Mouse (Mus musculus) intestine, embryonic 15.5 days (tissue): ENCODE results near the gene Gsx2. TPM values are rescaled to one million over a fixed set of nuclear protein-coding genes. Genes with fewer than 3 reads are reported as not detected.
A peak's percentile ranks its signal among the peaks of the same experiment; 100 is the strongest.

Source experiments
- ATAC-seq: fragments of 200-750 bp; cut with Nextera tagmentation; 2 replicates; pipeline ENCODE4 v1.8.0; 2017; ENCODE audit warnings: moderate TSS enrichment, moderate library complexity
- H3K27ac ChIP-seq: fragments of 300-500 bp; sonication (generic); 2 replicates; pipeline ENCODE4 v1.5.1; 2015; ENCODE audit warnings: mild to moderate bottlenecking, inconsistent platforms
- H3K27me3 ChIP-seq: fragments of 300-500 bp; sonication (generic); replicated peaks from 2 replicates; pipeline ENCODE4 v1.6.1; 2015; ENCODE audit warnings: inconsistent platforms
- H3K36me3 ChIP-seq: fragments of 300-500 bp; sonication (generic); 2 replicates; pipeline ENCODE4 v1.6.1; 2015; ENCODE audit warnings: inconsistent platforms
- H3K4me1 ChIP-seq: fragments of 300-500 bp; sonication (generic); replicated peaks from 2 replicates; pipeline ENCODE4 v1.6.1; 2015; ENCODE audit warnings: inconsistent platforms
- H3K4me2 ChIP-seq: fragments of 300-500 bp; sonication (generic); replicated peaks from 2 replicates; pipeline ENCODE4 v1.6.1; 2015; ENCODE audit warnings: mild to moderate bottlenecking, inconsistent platforms
- H3K4me3 ChIP-seq: fragments of 300-500 bp; sonication (generic); replicated peaks from 2 replicates; pipeline ENCODE4 v1.5.1; 2015; ENCODE audit warnings: inconsistent platforms
- H3K9ac ChIP-seq: fragments of 300-500 bp; sonication (generic); 2 replicates; pipeline ENCODE4 v1.6.1; 2015; ENCODE audit warnings: inconsistent platforms
- H3K9me3 ChIP-seq: fragments of 300-500 bp; sonication (generic); 2 replicates; pipeline ENCODE4 v1.6.1; 2016; ENCODE audit warnings: inconsistent platforms
- WGBS: fragments of 180-500 bp; shearing (Covaris S2); methylation state at CpG from one replicate; pipeline ENCODE4 v1.1.7; 2015; 5-methylcytosine and 5-hydroxymethylcytosine counted together
- polyA plus RNA-seq: library from polyadenylated mRNA; unstranded; fragments of >200 nt; fragmentation: Nextera tagmentation; extraction: Ambion mirVana; gene quantifications from 2 replicates; pipeline ENCODE4 v1.2.1, GENCODE M21; 2015

Gsx2 gene
- polyA plus RNA-seq, 1 experiment from 2014 or later = not detected

DNA sequence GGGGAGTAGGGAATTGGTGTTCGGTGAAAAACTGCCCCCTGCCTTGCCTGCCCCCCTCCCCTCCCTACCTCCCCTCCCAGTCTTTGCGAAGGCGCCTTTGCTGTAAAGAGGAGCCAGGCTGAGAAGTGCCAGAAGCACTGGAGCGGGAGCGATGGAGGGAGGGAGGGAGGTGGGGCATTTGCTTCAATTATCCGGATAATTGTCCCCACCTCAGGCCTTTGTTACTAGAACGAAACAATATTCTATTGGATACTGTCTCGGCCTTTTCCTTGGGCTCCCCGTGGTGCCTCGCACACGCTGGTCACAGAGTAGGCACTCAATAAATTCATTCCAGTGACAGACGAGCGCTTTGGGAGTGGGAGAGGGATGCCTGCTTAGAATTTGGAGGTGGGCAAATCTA, 5.3 kb upstream of the Gsx2 start:
- H3K27me3 ChIP-seq = peaks cover 71% of the 10 kb centered on the region
- no peak overlapping the region for H3K9ac ChIP-seq
- H3K4me2 ChIP-seq = no peak overlapping the region
- H3K4me1 ChIP-seq = peaks cover 8% of the 10 kb centered on the region
- no peaks in the 10 kb centered on the region for H3K9me3 ChIP-seq
- no peak overlapping the region for H3K4me3 ChIP-seq
- no peak overlapping the region for H3K27ac ChIP-seq
- WGBS = 8% methylated on average over 13 of the region's 13 CpGs
- no peaks in the 10 kb centered on the region for H3K36me3 ChIP-seq
- no peak for ATAC-seq

DNA sequence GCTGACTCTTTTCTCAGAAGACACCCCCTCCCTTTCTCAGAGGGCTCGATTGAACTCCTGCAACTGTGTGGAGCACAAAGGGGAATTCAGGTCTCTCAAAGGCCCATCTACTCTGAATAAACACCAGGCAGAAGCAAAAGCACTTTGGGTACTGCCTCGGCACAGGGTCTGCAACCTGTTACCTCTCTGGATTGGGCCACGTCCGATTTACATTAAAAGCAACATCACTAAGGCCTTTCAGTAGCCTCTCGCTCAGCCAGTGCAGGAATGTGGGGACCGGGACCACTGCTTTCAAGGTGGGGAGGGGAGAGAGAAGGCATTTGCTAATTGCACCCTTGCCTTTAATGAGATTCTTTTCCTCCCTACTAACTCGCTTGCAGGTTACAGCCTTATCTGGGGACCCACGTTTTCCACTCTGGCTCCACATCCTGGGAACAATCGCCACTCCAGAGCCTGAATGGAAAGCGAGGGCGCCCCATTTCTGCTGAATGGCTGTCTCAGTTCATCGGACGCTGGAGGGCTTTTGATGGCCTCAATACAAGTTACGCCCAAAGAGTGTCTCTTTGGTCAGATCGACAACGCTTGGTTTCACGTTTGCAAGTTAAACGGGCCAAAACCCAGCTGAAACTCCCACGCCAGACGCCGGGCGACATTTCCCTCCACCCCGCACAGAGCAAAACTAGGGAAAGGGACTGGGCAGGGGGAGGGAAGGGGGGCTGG, 4.6 kb upstream of the Gsx2 start:
- Histone ChIP-seq H3K27me3 (peaks cover 78% of the 10 kb centered on the region), H3K4me3 (no peak overlapping the region), H3K9ac (no peak overlapping the region), H3K4me2 (no peak overlapping the region), H3K4me1 (peaks cover 15% of the 10 kb centered on the region), H3K27ac (no peak overlapping the region), H3K36me3 (no peaks in the 10 kb centered on the region), H3K9me3 (no peaks in the 10 kb centered on the region)
- no peak for ATAC-seq
- WGBS = 2% methylated on average over 23 of the region's 23 CpGs

DNA sequence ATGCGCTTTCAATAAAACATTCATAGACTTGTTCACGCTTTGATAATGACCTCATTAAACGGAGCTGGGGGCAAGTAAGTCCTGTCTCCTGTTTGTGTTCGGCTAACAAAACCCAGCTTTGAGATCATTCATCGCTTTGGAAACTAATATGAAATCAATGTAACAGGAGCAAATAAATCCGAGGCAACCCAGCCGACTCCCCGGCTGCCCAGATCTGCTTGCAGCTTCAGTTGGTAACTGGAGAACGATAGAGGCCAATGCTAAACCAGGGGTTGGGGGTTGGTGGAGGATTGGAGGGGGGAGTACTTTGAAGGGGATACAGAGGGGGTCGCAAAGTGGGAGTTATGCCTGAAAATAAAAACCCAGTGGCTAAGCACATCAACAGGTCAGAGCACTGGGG, 3.5 kb upstream of the Gsx2 start:
- Histone ChIP-seq H3K9me3 (no peaks in the 10 kb centered on the region), H3K27ac (no peak overlapping the region), H3K36me3 (no peaks in the 10 kb centered on the region), H3K4me3 (no peak overlapping the region), H3K9ac (no peak overlapping the region), H3K4me1 (peaks cover 15% of the 10 kb centered on the region), H3K4me2 (no peak overlapping the region), H3K27me3 (peaks cover 90% of the 10 kb centered on the region)
- 2% methylated on average over 10 of the region's 10 CpGs for WGBS
- ATAC-seq = no peak

DNA sequence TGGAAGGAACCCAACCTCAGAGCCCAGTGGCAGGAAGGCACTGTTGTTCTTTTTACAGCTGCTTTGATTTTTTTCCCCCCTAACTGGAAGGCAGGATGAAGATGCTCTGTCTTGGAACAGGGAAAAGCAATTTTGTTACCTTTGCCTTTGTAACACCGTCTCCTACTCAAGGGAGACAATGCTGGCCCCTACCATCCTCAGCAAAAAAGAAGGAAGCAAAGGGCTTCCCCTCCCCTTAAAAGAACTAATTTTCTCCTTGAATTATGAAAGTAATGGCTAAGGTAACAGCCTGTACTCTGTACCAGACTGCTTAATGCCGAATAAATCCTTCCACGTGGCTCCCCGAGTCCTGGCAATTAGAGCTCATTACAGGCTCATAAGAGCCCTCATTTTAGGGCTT, 2.9 kb upstream of the Gsx2 start:
- Histone ChIP-seq H3K4me3 (no peak overlapping the region), H3K27me3 (peaks cover 89% of the 10 kb centered on the region), H3K4me2 (no peak overlapping the region), H3K9me3 (no peaks in the 10 kb centered on the region), H3K36me3 (no peaks in the 10 kb centered on the region), H3K27ac (no peak overlapping the region), H3K9ac (no peak overlapping the region), H3K4me1 (peaks cover 12% of the 10 kb centered on the region)
- 7% methylated on average over 4 of the region's 4 CpGs for WGBS
- no peak for ATAC-seq

DNA sequence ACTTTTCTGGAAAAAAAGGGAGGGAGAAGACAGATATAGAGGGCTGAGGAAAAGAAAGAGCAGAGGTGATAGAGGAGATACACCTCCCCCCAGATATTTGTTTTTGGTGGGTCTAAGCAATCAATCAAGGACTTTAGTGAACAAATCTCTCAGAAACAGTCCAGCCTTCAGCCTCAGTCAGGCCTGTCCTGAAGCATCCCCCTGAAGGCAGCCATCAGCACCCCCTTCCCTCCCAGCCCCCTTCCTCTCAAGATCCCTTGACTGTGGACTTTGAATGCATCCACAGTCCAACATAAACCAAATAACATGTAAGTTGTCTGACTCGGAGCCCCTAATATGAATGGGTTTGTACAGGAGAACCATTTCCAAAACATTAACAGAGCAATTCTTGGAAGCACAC, 2.2 kb upstream of the Gsx2 start:
- 22% methylated on average over 1 of the region's 1 CpGs for WGBS
- ATAC-seq = no peak

DNA sequence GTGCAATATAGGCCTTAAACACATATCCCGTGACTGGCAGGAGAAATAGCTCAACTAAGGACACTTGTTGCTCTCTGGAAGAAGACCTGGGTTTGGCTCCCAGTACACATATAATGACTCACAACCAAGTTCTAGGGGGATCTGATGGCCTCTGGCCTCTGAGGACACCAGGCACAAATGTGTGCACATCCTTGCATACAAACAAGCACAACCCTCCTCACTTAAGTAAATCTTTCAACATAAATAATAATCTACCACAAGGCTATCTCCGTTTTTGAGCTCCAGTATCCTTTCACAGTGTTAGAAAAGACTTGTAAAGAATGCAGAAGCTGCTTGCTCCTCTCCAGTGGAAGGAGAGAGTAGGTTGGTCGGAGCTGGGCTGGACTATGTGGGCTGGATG, 1.7 kb upstream of the Gsx2 start:
- no peak overlapping the region for H3K9ac ChIP-seq
- no peak overlapping the region for H3K4me3 ChIP-seq
- H3K36me3 ChIP-seq = no peaks in the 10 kb centered on the region
- H3K4me1 ChIP-seq = peaks cover 12% of the 10 kb centered on the region
- H3K9me3 ChIP-seq = no peaks in the 10 kb centered on the region
- no peak overlapping the region for H3K27ac ChIP-seq
- H3K27me3 ChIP-seq = peaks cover 88% of the 10 kb centered on the region
- WGBS = 19% methylated on average over 3 of the region's 3 CpGs
- ATAC-seq = no peak
- no peak overlapping the region for H3K4me2 ChIP-seq

More for the DNA sequence above, 2.2 kb upstream of the Gsx2 start:
- Histone ChIP-seq H3K27me3 (peaks cover 88% of the 10 kb centered on the region), H3K27ac (no peak overlapping the region), H3K9me3 (no peaks in the 10 kb centered on the region), H3K4me2 (no peak overlapping the region), H3K9ac (no peak overlapping the region), H3K36me3 (no peaks in the 10 kb centered on the region), H3K4me3 (no peak overlapping the region), H3K4me1 (peaks cover 12% of the 10 kb centered on the region)

DNA sequence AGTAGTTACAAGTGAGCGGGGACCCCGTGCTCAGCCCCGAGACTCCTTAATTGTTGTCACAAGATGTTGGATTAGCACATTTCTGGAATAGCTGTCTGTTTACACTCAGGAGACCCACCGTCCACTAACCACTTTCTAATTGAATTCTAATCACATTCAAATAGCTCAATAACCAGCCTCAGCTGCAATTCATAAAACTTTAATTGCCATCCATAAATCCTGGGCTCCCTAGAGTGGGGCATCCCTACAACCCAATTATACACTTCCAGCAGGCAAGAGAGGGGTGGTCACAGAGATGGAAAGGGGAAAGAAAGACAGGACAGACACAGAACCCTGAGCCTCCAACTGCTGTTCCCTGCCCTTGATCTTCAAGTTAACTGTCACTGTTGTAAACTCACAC, 1.3 kb upstream of the Gsx2 start:
- ATAC-seq = no peak
- Histone ChIP-seq H3K9me3 (no peaks in the 10 kb centered on the region), H3K36me3 (no peaks in the 10 kb centered on the region), H3K4me3 (no peak overlapping the region), H3K9ac (no peak overlapping the region), H3K27ac (no peak overlapping the region), H3K4me1 (peaks cover 12% of the 10 kb centered on the region), H3K4me2 (no peak overlapping the region), H3K27me3 (peaks cover 88% of the 10 kb centered on the region)
- WGBS = 12% methylated on average over 4 of the region's 4 CpGs

DNA sequence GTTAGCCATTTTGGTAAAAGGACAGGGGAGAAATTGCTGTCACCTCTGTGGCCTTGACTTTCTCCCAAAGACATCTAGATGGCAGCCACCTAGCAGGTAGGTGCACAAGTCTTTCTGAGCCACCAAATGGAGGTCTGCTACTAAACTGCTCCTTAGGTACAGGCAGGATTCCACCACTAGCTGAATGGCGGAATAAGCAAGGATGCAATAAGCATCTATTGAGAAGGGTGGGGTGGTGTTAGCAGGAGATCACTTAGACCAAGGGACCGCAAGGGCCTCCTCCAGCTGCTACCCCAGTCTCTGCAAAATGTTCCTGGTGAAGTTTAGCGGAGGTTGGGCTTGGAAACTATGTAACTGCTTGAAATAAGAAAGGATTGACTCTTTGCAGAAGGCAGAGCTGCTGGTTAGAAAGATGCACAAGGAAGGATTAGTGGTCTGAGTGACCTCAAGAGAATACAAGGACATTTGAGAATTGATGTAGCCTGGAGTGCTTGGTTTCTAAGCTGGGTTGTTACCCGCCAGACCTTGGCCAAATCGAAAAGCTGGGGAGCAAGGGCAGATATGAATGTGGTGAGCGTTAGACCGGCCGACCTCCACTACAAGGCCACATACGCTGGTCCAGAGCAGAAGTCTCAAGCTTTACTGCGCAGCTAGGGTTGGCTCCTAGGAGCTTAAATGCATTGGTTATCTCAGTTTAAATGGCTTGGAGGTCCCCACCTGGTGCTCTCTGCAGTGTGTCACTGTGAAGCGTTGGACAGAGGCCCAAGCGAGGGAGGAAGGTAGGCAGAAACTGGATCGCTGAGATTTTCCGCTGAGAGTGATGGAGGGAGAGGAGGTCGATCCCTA, 641 bp upstream of the Gsx2 start:
- Histone ChIP-seq H3K4me2 (peak overlapping the region; percentile 46), H3K9me3 (no peaks in the 10 kb centered on the region), H3K4me1 (peaks cover 12% of the 10 kb centered on the region), H3K9ac (no peak overlapping the region), H3K4me3 (no peak overlapping the region), H3K27me3 (peaks cover 91% of the 10 kb centered on the region), H3K36me3 (no peaks in the 10 kb centered on the region), H3K27ac (no peak overlapping the region)
- no peak for ATAC-seq
- 11% methylated on average over 15 of the region's 15 CpGs for WGBS

DNA sequence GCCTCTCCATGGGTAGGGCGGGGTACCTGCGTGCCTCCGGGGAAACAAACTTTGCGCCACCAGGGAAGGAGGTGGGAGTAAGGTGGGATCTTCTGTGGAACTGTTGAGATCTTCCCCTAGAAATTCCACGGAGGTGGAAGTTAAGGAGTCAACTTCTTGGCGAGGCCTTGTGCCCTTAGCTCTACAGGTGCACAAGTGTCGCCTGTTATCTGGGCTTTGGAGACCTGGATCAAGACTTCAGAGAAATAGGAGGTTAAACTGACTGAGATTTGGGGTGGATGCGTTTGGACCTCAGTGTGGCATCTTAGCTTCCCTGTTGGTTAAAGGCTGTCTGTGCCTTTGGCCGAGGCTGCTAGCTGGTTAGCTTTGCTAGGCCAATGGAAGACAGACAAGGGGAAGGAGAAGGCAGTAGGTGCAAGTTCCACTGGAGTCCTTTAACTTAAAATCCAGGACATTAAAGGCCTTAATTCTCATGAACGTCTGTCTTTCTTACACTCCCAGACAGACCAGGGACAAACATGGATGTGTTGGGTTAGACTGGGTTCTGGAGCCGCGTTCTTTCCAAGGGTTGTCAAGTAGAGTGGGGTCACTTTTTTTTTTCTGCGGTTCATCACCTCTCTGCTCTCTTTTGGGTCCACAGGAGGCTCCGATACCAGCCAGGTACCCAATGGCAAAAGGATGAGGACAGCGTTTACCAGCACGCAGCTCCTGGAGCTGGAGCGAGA, 1.1 kb downstream of the Gsx2 start:
- WGBS = under 1% methylated on average over 17 of the region's 17 CpGs
- Histone ChIP-seq H3K4me2 (peak overlapping the region; percentile 46), H3K9ac (no peak overlapping the region), H3K9me3 (no peaks in the 10 kb centered on the region), H3K36me3 (no peaks in the 10 kb centered on the region), H3K27ac (no peak overlapping the region), H3K4me3 (peak overlapping the region; percentile 9; the same call in 1 of the 2 replicates), H3K4me1 (peaks cover 10% of the 10 kb centered on the region), H3K27me3 (peaks cover 94% of the 10 kb centered on the region)
- no peak for ATAC-seq

DNA sequence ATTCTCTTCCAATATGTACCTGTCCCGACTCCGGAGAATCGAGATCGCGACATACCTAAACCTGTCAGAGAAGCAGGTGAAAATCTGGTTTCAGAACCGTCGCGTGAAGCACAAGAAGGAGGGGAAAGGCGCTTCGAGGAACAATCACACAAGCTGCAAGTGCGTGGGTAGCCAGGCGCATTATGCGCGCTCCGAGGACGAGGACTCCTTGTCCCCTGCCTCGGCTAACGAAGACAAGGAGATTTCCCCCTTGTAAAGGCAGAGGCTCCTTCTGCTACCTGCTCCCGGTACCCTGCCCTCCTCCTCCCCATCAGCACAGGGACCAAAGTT, 1.6 kb downstream of the Gsx2 start:
- Histone ChIP-seq H3K27me3 (peaks cover 95% of the 10 kb centered on the region), H3K36me3 (no peaks in the 10 kb centered on the region), H3K4me1 (peaks cover 10% of the 10 kb centered on the region), H3K4me3 (no peak overlapping the region), H3K4me2 (no peak overlapping the region), H3K9me3 (no peaks in the 10 kb centered on the region), H3K27ac (no peak overlapping the region), H3K9ac (no peak overlapping the region)
- ATAC-seq = no peak
- 1% methylated on average over 19 of the region's 19 CpGs for WGBS

DNA sequence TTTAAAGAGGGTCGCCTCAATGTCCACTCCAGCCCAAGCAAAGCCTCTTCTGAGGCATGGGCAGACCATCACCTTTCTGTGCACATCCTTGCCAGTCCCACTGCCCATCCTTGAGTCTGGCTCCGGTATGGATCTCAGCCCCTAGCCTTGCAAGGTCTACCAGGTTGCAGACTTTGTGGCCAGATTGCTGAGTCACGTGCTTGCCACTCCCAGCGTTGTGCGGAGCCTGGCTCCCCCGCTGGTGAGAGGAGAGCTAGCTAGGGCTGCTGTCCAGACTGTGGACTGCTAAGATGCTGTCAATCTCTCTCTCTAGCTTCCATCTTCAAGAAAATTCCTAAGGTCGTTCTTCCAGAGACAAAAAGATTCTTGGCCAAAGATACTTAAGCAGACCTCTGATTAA, 4.2 kb downstream of the Gsx2 start:
- Histone ChIP-seq H3K27ac (no peak overlapping the region), H3K4me3 (no peak overlapping the region)
- ATAC-seq = no peak

DNA sequence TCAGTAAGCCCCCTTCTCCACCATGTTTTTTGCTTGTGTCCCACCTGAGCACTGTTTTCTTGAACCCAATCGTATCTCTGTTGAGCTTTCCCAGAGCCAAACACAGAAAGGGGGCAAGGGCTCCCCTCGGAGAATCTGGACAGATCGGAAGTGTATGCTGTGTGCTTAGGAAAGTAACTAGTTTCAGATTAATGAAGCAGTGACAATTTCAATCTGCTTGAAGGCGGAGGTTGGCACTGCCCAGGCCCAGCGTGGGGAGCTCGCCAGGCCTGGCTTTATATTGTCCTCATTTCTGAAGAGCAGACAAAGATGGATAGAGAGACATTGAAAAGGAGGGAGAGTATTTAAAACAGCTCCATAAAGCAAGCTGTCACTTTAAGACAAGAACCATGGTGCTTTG, 7.0 kb downstream of the Gsx2 start:
- 0 out of 2 replicates have a peak, but pooled peaks cover 7% of the 10 kb centered on the region for H3K4me1 ChIP-seq
- no peak overlapping the region for H3K27ac ChIP-seq
- peaks cover 90% of the 10 kb centered on the region for H3K27me3 ChIP-seq
- no peak overlapping the region for H3K9ac ChIP-seq
- ATAC-seq = no peak
- H3K4me2 ChIP-seq = no peak overlapping the region
- no peaks in the 10 kb centered on the region for H3K36me3 ChIP-seq
- H3K9me3 ChIP-seq = no peaks in the 10 kb centered on the region
- H3K4me3 ChIP-seq = no peak overlapping the region
- 13% methylated on average over 6 of the region's 6 CpGs for WGBS

More for the DNA sequence above, 4.2 kb downstream of the Gsx2 start:
- H3K9me3 ChIP-seq = no peaks in the 10 kb centered on the region
- no peak overlapping the region for H3K4me2 ChIP-seq
- H3K36me3 ChIP-seq = no peaks in the 10 kb centered on the region
- peaks cover 93% of the 10 kb centered on the region for H3K27me3 ChIP-seq
- H3K4me1 ChIP-seq = peaks cover 13% of the 10 kb centered on the region
- no peak overlapping the region for H3K9ac ChIP-seq
- 2% methylated on average over 7 of the region's 7 CpGs for WGBS
